Comparison of ENCODE assay signal across 8 mouse cellular contexts in the genomic region with DNA sequence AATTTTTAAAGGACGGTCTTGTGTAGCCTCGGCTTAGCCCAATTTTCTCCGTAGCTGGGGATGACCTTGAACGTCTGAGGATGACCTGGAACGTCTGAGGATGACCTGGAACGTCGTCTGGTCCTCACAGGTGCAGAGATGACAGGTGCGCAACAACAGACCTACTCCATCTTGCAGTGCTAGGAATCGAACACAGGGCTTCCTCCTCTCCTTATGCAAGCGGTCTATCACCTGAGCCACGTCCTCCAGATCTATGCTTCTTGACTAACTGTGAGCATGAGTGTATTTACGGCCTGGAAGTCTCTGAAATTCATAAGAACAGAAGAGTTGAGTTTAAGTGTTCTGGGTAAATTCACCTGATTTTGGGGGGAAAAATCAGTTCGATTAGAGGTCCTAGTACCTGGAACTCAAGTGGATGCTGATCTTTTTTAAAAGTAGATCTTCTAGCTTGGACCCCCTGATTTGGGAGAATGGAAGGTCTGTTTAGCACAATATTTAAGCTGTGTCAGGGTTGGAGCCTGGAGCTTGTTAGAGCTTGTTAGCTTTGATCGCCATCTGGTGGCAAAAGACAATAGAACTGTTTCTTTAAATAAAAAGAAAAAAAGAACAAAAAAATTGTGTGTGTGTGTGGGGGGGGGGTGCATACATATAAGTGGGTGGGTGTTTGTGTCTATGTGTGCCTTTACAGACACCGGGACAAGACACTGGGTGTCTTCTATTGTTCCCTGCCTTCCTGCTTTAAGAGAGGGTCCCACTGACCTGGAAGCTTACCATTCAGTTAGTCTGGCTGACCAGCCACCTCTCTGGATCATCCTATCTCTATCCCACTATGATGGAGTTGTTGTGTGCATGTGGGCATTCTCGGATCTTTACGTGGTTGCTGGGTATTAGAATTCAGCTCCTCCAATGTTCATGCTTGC. TPM values are rescaled to one million over a fixed set of nuclear protein-coding genes. Genes with fewer than 3 reads are reported as not detected.
A peak's percentile ranks its signal among the peaks of the same experiment; 100 is the strongest.
DNase-seq lines count a peak whose midpoint lies in the region; ATAC-seq and TF ChIP-seq lines count a peak whose summit lies in the region.

No protein-coding gene starts in this region.

- WGBS in forebrain, embryonic 13.5 days, result 70% methylated on average over 17 of the region's 17 CpGs
- 71% methylated on average over 17 of the region's 17 CpGs for WGBS in forebrain, embryonic 12.5 days
- 61% methylated on average over 17 of the region's 17 CpGs for WGBS in liver, adult 2 months
- 50% methylated on average over 17 of the region's 17 CpGs for WGBS in liver, embryonic 12.5 days (ENCODE audit: insufficient replicate concordance)
- WGBS in neural tube, embryonic 13.5 days, result 70% methylated on average over 17 of the region's 17 CpGs

- peak; percentile 8 for DNase-seq in liver, adult 2 months (ENCODE audit: extremely low read depth, low read depth, low spot score)
- DNase-seq in embryo, embryonic 9.5 days (ENCODE audit: extremely low spot score), result peak; percentile 27
- DNase-seq in gastrocnemius, adult 18-20 months (ENCODE audit: low spot score), result no peak
- DNase-seq in gastrocnemius, postnatal 10 days, result no peak

- no peak overlapping the region for H3K4me3 ChIP-seq in forebrain, embryonic 13.5 days
- H3K4me3 ChIP-seq in forebrain, embryonic 12.5 days (replicated peaks), result no peak overlapping the region
- H3K4me3 ChIP-seq in liver, adult 2 months (ENCODE audit: insufficient read depth, low read depth, low read length), result no peak overlapping the region
- H3K4me3 ChIP-seq in liver, embryonic 12.5 days, result no peak overlapping the region
- H3K4me3 ChIP-seq in neural tube, embryonic 13.5 days, result no peak overlapping the region

- H3K9ac ChIP-seq in forebrain, embryonic 13.5 days, result no peak overlapping the region
- no peak overlapping the region for H3K9ac ChIP-seq in forebrain, embryonic 12.5 days
- H3K9ac ChIP-seq in liver, adult 2 months (ENCODE audit: low read depth, low read length), result no peak overlapping the region
- no peak overlapping the region for H3K9ac ChIP-seq in liver, embryonic 12.5 days
- H3K9ac ChIP-seq in neural tube, embryonic 13.5 days, result no peak overlapping the region

- TF ChIP-seq CTCF in liver, adult 2 months (IDR thresholded peaks at IDR 0.05; ENCODE audit: low read depth, low read length), result no peak

- H3K27ac ChIP-seq in forebrain, embryonic 13.5 days, result no peak overlapping the region
- no peak overlapping the region for H3K27ac ChIP-seq in forebrain, embryonic 12.5 days
- H3K27ac ChIP-seq in liver, adult 2 months (replicated peaks; ENCODE audit: insufficient read depth, low read depth, low read length), result no peak overlapping the region
- no peak overlapping the region for H3K27ac ChIP-seq in liver, embryonic 12.5 days
- H3K27ac ChIP-seq in neural tube, embryonic 13.5 days (replicated peaks), result no peak overlapping the region

- H3K36me3 ChIP-seq in forebrain, embryonic 13.5 days (ENCODE audit: poor library complexity, severe bottlenecking), result no peaks in the 10 kb centered on the region
- no peaks in the 10 kb centered on the region for H3K36me3 ChIP-seq in forebrain, embryonic 12.5 days (replicated peaks)
- no peaks in the 10 kb centered on the region for H3K36me3 ChIP-seq in liver, adult 2 months (ENCODE audit: control insufficient read depth, insufficient read depth, low read length)
- H3K36me3 ChIP-seq in liver, embryonic 12.5 days, result no peaks in the 10 kb centered on the region
- no peaks in the 10 kb centered on the region for H3K36me3 ChIP-seq in neural tube, embryonic 13.5 days

- no peaks in the 10 kb centered on the region for H3K79me2 ChIP-seq in liver, adult 2 months (ENCODE audit: control insufficient read depth, insufficient read depth, low read length)

- H3K4me1 ChIP-seq in forebrain, embryonic 13.5 days, result no peaks in the 10 kb centered on the region
- no peaks in the 10 kb centered on the region for H3K4me1 ChIP-seq in forebrain, embryonic 12.5 days
- no peaks in the 10 kb centered on the region for H3K4me1 ChIP-seq in liver, adult 2 months (ENCODE audit: control insufficient read depth, insufficient read depth, low read length)
- H3K4me1 ChIP-seq in liver, embryonic 12.5 days, result no peaks in the 10 kb centered on the region
- H3K4me1 ChIP-seq in neural tube, embryonic 13.5 days (replicated peaks), result no peaks in the 10 kb centered on the region

- H3K4me2 ChIP-seq in forebrain, embryonic 13.5 days, result no peak overlapping the region
- no peak overlapping the region for H3K4me2 ChIP-seq in forebrain, embryonic 12.5 days
- no peak overlapping the region for H3K4me2 ChIP-seq in liver, embryonic 12.5 days
- no peak overlapping the region for H3K4me2 ChIP-seq in neural tube, embryonic 13.5 days

- H3K9me3 ChIP-seq in forebrain, embryonic 13.5 days (replicated peaks), result no peaks in the 10 kb centered on the region
- H3K9me3 ChIP-seq in forebrain, embryonic 12.5 days, result no peaks in the 10 kb centered on the region
- no peaks in the 10 kb centered on the region for H3K9me3 ChIP-seq in liver, embryonic 12.5 days (replicated peaks)
- no peaks in the 10 kb centered on the region for H3K9me3 ChIP-seq in neural tube, embryonic 13.5 days

- ATAC-seq in forebrain, embryonic 13.5 days, result peak; percentile 59; the same call in 1 of the 2 replicates
- no peak for ATAC-seq in forebrain, embryonic 12.5 days (ENCODE audit: low FRiP score)
- no peak for ATAC-seq in liver, embryonic 12.5 days
- ATAC-seq in neural tube, embryonic 13.5 days (ENCODE audit: low read depth), result peak; percentile 72; the same call in 1 of the 2 replicates

- no peak for TF ChIP-seq POLR2A in liver, adult 2 months (IDR thresholded peaks at IDR 0.05; ENCODE audit: extremely low read depth, insufficient read depth, low read length)

- no peaks in the 10 kb centered on the region for H3K27me3 ChIP-seq in forebrain, embryonic 13.5 days
- H3K27me3 ChIP-seq in forebrain, embryonic 12.5 days, result no peaks in the 10 kb centered on the region
- H3K27me3 ChIP-seq in liver, adult 2 months (ENCODE audit: control insufficient read depth, insufficient read depth, low read length), result no peaks in the 10 kb centered on the region
- no peaks in the 10 kb centered on the region for H3K27me3 ChIP-seq in liver, embryonic 12.5 days (replicated peaks)
- no peaks in the 10 kb centered on the region for H3K27me3 ChIP-seq in neural tube, embryonic 13.5 days

RNA-seq across cellular contexts. Expression of a gene that starts 45.5 kb away (rescaled TPM):
- 3.6 TPM in 2 replicates for polyA plus RNA-seq in forebrain, embryonic 13.5 days (2015; fragmentation: Nextera tagmentation; extraction: Ambion mirVana)
- polyA plus RNA-seq in forebrain, embryonic 12.5 days (2016; fragmentation: Nextera tagmentation; extraction: Ambion mirVana), result 8.8 and 9.6 TPM in 2 replicates
- 0.20 and 0.28 TPM in 2 replicates for total RNA-seq in liver, adult 2 months (2014; rRNA removed)
- 0.11 and 0.23 TPM in 2 replicates for polyA plus RNA-seq in liver, adult 2 months (2012; rRNA removed)
- polyA plus RNA-seq in liver, embryonic 12.5 days (2016; fragmentation: Nextera tagmentation; extraction: Ambion mirVana), result 1.4 and 1.7 TPM in 2 replicates
- polyA plus RNA-seq in neural tube, embryonic 13.5 days (2015; fragmentation: Nextera tagmentation; extraction: Ambion mirVana), result 15.7 and 15.8 TPM in 2 replicates
- total RNA-seq in gastrocnemius, adult 18-20 months (2021), result 10 to 100 TPM; 12.2 to 16.9 TPM
- total RNA-seq in gastrocnemius, postnatal 10 days (2021), result 10 to 100 TPM; 17.4 to 21.3 TPM

Comparison
In these comparisons a context has a peak if more than half of its experiments do, and no peak if none do; other contexts are left out.
1. ATAC-seq: peak in forebrain, embryonic 13.5 days (single experiment) and neural tube, embryonic 13.5 days (single experiment); none in forebrain, embryonic 12.5 days (single experiment) and liver, embryonic 12.5 days (single experiment).
2. DNase-seq: peak in liver, adult 2 months (single experiment) and embryo, embryonic 9.5 days (single experiment); none in gastrocnemius, adult 18-20 months (single experiment) and gastrocnemius, postnatal 10 days (single experiment).